Mouse (Mus musculus) heart, adult 10 weeks (tissue): ENCODE data around the gene Gpx6. TPM values are rescaled to one million over a fixed set of nuclear protein-coding genes. Genes with fewer than 3 reads are reported as not detected.

Source experiments
- polyA plus RNA-seq: library from polyadenylated mRNA; stranded (reverse); fragments of 350-450 nt; fragmentation: Illumina TruSeq; extraction: RNeasy Lipid Tissue Mini Kit (QIAGEN cat#74804); gene quantifications from one replicate; pipeline ENCODE4 v1.2.3, GENCODE M21; 2014; ENCODE audit warnings: low read depth, low replicate concordance

Gene Gpx6
- polyA plus RNA-seq, result not detected

DNA sequence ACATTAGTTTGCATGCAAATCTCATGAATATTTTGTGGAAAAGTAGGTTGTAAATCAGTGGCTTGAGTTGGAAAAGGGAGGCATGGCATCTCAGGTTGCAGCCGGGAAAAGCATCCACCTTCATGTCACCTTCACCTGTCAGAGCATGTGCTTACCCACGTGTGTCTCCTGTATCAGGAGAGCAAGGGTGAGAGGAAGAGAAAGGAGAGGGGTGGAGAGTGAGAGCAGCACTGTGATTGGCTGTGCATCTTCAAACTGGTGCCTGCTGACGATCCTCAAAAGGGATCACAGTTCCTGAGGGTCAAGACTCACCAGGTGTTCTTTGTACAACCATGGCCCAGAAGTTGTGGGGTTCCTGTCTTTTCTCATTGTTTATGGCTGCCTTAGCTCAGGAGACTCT is at the start of gene Gpx6:
Gpx6 (plus strand) TSS at position 200 of the 400 bp plus-strand sequence.

DNA sequence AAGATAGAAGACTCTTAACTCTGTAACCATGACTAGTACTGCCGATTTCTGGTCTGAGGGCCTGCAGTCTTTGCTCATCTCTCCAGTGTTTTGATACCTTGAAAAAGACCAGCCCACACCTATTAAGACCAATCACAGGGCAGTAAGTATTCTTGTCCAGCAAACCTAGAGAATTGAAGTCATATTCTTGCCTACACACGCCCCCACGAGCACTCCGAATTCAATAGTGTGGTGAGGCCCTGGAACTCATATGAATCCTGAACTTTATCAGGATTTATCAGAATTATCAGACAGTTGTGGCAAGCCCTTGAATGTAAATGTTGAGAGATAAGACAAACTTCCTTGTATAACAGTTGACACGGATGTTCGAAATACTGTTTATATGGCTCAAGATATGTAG is 19.3 kb upstream of the Gpx6 start, which contains the start of gene Gpx5:
Gpx5 (minus strand) TSS at position 101 of the 400 bp plus-strand sequence.

DNA sequence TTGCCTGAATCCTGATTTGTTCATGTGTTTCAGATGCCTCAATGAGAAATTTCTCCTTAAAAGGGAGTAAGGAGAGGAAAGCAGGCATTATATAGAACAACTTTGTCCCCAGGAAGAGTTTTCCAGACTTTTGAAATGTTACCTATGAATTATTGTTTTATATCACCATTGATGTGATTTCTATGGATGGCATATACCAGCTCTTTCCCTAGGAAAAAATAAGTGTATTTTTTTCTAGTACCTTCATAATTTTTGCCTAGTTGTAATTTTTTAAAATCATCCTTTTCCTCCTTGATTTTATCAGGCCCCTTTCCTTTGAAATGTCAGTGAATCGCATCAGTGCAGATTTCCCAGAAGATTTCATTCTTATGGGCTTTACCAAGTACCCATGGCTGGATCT is 34.7 kb downstream of the Gpx6 start, which contains the start of gene Olfr1367:
Olfr1367 (plus strand) TSS at position 301 of the 400 bp plus-strand sequence.

DNA sequence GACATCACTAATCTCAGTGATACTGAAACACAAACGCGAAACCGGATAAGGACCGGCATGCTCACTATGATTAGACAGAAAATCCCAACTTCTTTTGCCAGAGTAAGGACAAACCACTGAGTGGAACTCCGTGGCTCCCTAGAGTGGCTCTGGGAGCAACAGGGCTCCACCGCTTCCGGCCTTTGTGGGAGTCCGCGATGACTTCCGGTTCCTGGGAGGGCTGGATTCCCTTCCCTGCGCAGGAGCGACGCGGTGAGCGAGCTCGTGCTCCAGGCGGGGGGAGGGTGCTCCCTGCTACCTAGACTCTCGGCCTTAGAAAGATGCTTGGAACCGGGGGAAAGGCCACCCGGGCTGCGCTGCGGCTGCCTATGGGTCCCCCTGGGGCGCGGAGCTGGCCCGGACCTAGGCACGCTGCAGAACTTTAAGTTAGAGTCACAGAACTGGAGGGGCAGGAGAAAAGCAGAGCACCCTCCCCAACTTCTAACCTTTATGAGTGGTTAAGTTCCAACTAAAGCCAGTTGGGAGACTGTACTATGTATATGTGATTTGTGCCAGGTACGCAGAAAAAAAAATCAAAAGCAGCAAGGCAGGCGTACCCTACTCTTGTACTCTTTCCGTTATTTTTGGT is 50.8 kb downstream of the Gpx6 start, which contains the start of gene Zscan12:
Zscan12 (plus strand) TSS at position 200 of the 628 bp plus-strand sequence.

Other genes with a start within 250 kb of the Gpx6 start
- not detected for gene Olfr1370, start 237.2 kb upstream of the Gpx6 start, polyA plus RNA-seq
- not detected for gene Olfr1369-ps1, start 200.6 kb upstream of the Gpx6 start, polyA plus RNA-seq
- not detected for gene Olfr263, start 182.5 kb upstream of the Gpx6 start, polyA plus RNA-seq
- not detected for gene Olfr1368, start 166.3 kb upstream of the Gpx6 start, polyA plus RNA-seq
- 21.8 TPM for gene Trim27, start 132.7 kb upstream of the Gpx6 start, polyA plus RNA-seq
- not detected for gene Gpx5, start 19.4 kb upstream of the Gpx6 start, polyA plus RNA-seq
- gene Olfr1367, start 34.8 kb downstream of the Gpx6 start, polyA plus RNA-seq, result not detected
- gene Zscan12, start 50.7 kb downstream of the Gpx6 start, polyA plus RNA-seq, result 6.9 TPM
- gene Zkscan3, start 90.6 kb downstream of the Gpx6 start, polyA plus RNA-seq, result 57.5 TPM
- gene Pgbd1, start 128.9 kb downstream of the Gpx6 start, polyA plus RNA-seq, result 1.8 TPM
- gene Zscan26, start 141.6 kb downstream of the Gpx6 start, polyA plus RNA-seq, result 39.4 TPM
- 1.0 TPM for gene Nkapl, start 156.4 kb downstream of the Gpx6 start, polyA plus RNA-seq
- gene Zkscan4, start 166.8 kb downstream of the Gpx6 start, polyA plus RNA-seq, result 1.6 TPM
- gene Gm10065, start 167.3 kb downstream of the Gpx6 start, polyA plus RNA-seq, result not detected
- 2.7 TPM for gene AK157302, start 183.1 kb downstream of the Gpx6 start, polyA plus RNA-seq
- 28.7 TPM for gene Gm11273, start 189.3 kb downstream of the Gpx6 start, polyA plus RNA-seq
- 6.1 TPM for gene Zkscan8, start 219.0 kb downstream of the Gpx6 start, polyA plus RNA-seq
- gene Olfr1366, start 230.7 kb downstream of the Gpx6 start, polyA plus RNA-seq, result not detected
- not detected for gene Olfr1535, start 247.8 kb downstream of the Gpx6 start, polyA plus RNA-seq